Mouse (Mus musculus) liver, postnatal 0 days (tissue): ENCODE measurements around the gene Fance.

Experiments used
- CTCF ChIP-seq: sonication (generic); IDR thresholded peaks from 2 replicates; pipeline ENCODE4 v1.5.1; 2016; ENCODE audit warnings: antibody characterized with exemption, low read depth
- EP300 ChIP-seq: IDR thresholded peaks from 2 replicates; pipeline ENCODE4 v1.6.1; 2016; ENCODE audit warnings: antibody characterized with exemption, low read depth, mild to moderate bottlenecking

- TF ChIP-seq CTCF = peak; percentile 93
- TF ChIP-seq EP300 = no peak
Measured at GRCm38 (mm10) chr17:28368449-28368848, 55.1 kb downstream of the Fance start.
